Mouse (Mus musculus) myocyte (in vitro differentiated cells): ENCODE data around the gene Olfr623.

Experiments
- POLR2A ChIP-seq: IDR thresholded peaks from one replicate; pipeline ENCODE4 v1.6.1; 2011; ENCODE audit warnings: low read depth, mild to moderate bottlenecking, control low read depth, moderate library complexity; ENCODE audit not compliant: insufficient read length
- TCF12 ChIP-seq: IDR thresholded peaks from one replicate; pipeline ENCODE4 v1.6.1; 2011; ENCODE audit warnings: mild to moderate bottlenecking, control low read depth; ENCODE audit not compliant: poor library complexity, insufficient read depth, severe bottlenecking

GRCm38 (mm10) chr7:103636795-103637194 lies 26.7 kb downstream of the Olfr623 start:
- no peak for TF ChIP-seq POLR2A
- no peak for TF ChIP-seq TCF12
